Mouse (Mus musculus) hindbrain, embryonic 13.5 days (tissue): ENCODE results near the gene Tmem183a. TPM values are rescaled to one million over a fixed set of nuclear protein-coding genes. Genes with fewer than 3 reads are reported as not detected.

Experiments used
- ATAC-seq: fragments of 200-750 bp; cut with Nextera tagmentation; 2 replicates; pipeline ENCODE4 v1.8.0; 2017; ENCODE audit warnings: moderate TSS enrichment; ENCODE audit not compliant: low FRiP score
- H3K27ac ChIP-seq: fragments of 300-500 bp; sonication (generic); 2 replicates; pipeline ENCODE4 v1.5.1; 2015; ENCODE audit warnings: inconsistent platforms, mild to moderate bottlenecking, moderate library complexity
- H3K27me3 ChIP-seq: fragments of 300-500 bp; sonication (generic); 2 replicates; pipeline ENCODE4 v1.6.1; 2015; ENCODE audit warnings: mild to moderate bottlenecking, inconsistent platforms
- H3K36me3 ChIP-seq: fragments of 300-500 bp; sonication (generic); 2 replicates; pipeline ENCODE4 v1.6.1; 2015; ENCODE audit warnings: mild to moderate bottlenecking, inconsistent platforms
- H3K4me1 ChIP-seq: fragments of 300-500 bp; sonication (generic); replicated peaks from 2 replicates; pipeline ENCODE4 v1.6.1; 2015; ENCODE audit warnings: inconsistent platforms
- H3K4me2 ChIP-seq: fragments of 300-500 bp; sonication (generic); 2 replicates; pipeline ENCODE4 v1.6.1; 2015; ENCODE audit warnings: inconsistent platforms, mild to moderate bottlenecking, moderate library complexity
- H3K4me3 ChIP-seq: fragments of 300-500 bp; sonication (generic); 2 replicates; pipeline ENCODE4 v1.5.1; 2015; ENCODE audit warnings: mild to moderate bottlenecking, inconsistent platforms
- H3K9ac ChIP-seq: fragments of 300-500 bp; sonication (generic); 2 replicates; pipeline ENCODE4 v1.6.1; 2015; ENCODE audit warnings: mild to moderate bottlenecking, inconsistent platforms
- H3K9me3 ChIP-seq: fragments of 300-500 bp; sonication (generic); 2 replicates; pipeline ENCODE4 v1.6.1; 2016; ENCODE audit warnings: inconsistent platforms
- WGBS: fragments of 180-500 bp; shearing (Covaris S2); methylation state at CpG from one replicate; pipeline ENCODE4 v1.1.7; 2015; 5-methylcytosine and 5-hydroxymethylcytosine counted together
- polyA plus RNA-seq: library from polyadenylated mRNA; unstranded; fragments of >200 nt; fragmentation: Nextera tagmentation; extraction: Ambion mirVana; gene quantifications from 2 replicates; pipeline ENCODE4 v1.2.1, GENCODE M21; 2015

The Tmem183a gene
- polyA plus RNA-seq, 1 experiment from 2014 or later = 128 TPM

GRCm38 (mm10) chr1:134342781-134343310, 18.9 kb downstream of the Tmem183a start:
- H3K36me3 ChIP-seq = peaks cover 20% of the 10 kb centered on the region
- no peak for ATAC-seq
- H3K9ac ChIP-seq = 0 out of 2 replicates have a peak overlapping the region, but pooled peaks have one; percentile 15
- H3K4me1 ChIP-seq = peaks cover 33% of the 10 kb centered on the region
- 82% methylated on average over 8 of the region's 8 CpGs for WGBS
- no peaks in the 10 kb centered on the region for H3K9me3 ChIP-seq
- H3K27ac ChIP-seq = no peak overlapping the region
- peak overlapping the region; percentile 84 for H3K4me2 ChIP-seq
- H3K4me3 ChIP-seq = 0 out of 2 replicates have a peak overlapping the region, but pooled peaks have one; percentile 1
- H3K27me3 ChIP-seq = peaks cover 4% of the 10 kb centered on the region; the same call in 1 of the 2 replicates

- Histone ChIP-seq H3K4me1 (peaks cover 33% of the 10 kb centered on the region), H3K9ac (no peak overlapping the region), H3K4me3 (no peak overlapping the region), H3K27ac (no peak overlapping the region), H3K27me3 (peaks cover 4% of the 10 kb centered on the region; the same call in 1 of the 2 replicates), H3K9me3 (no peaks in the 10 kb centered on the region), H3K36me3 (peaks cover 16% of the 10 kb centered on the region), H3K4me2 (no peak overlapping the region)
- ATAC-seq = no peak
- WGBS = 79% methylated on average over 2 of the region's 2 CpGs
Measured at GRCm38 (mm10) chr1:134342278-134342664, 19.5 kb downstream of the Tmem183a start.

GRCm38 (mm10) chr1:134341641-134342277, 20.0 kb downstream of the Tmem183a start:
- Histone ChIP-seq H3K27ac (no peak overlapping the region), H3K27me3 (peaks cover 4% of the 10 kb centered on the region; the same call in 1 of the 2 replicates), H3K36me3 (peaks cover 12% of the 10 kb centered on the region), H3K4me1 (peaks cover 33% of the 10 kb centered on the region), H3K9ac (no peak overlapping the region), H3K9me3 (no peaks in the 10 kb centered on the region), H3K4me2 (no peak overlapping the region), H3K4me3 (no peak overlapping the region)
- WGBS = 78% methylated on average over 5 of the region's 5 CpGs
- no peak for ATAC-seq

GRCm38 (mm10) chr1:134339757-134340619, 21.8 kb downstream of the Tmem183a start:
- H3K36me3 ChIP-seq = no peaks in the 10 kb centered on the region
- H3K27ac ChIP-seq = no peak overlapping the region
- H3K4me1 ChIP-seq = peaks cover 37% of the 10 kb centered on the region
- 95% methylated on average over 18 of the region's 18 CpGs for WGBS
- ATAC-seq = no peak
- peaks cover 4% of the 10 kb centered on the region; the same call in 1 of the 2 replicates for H3K27me3 ChIP-seq
- no peak overlapping the region for H3K4me3 ChIP-seq
- no peak overlapping the region for H3K4me2 ChIP-seq
- H3K9me3 ChIP-seq = no peaks in the 10 kb centered on the region
- H3K9ac ChIP-seq = no peak overlapping the region

GRCm38 (mm10) chr1:134339162-134339561, 22.6 kb downstream of the Tmem183a start:
- peaks cover 34% of the 10 kb centered on the region for H3K4me1 ChIP-seq
- H3K4me2 ChIP-seq = no peak overlapping the region
- no peak overlapping the region for H3K27ac ChIP-seq
- H3K9ac ChIP-seq = no peak overlapping the region
- no peaks in the 10 kb centered on the region for H3K36me3 ChIP-seq
- 95% methylated on average over 7 of the region's 7 CpGs for WGBS
- no peaks in the 10 kb centered on the region for H3K9me3 ChIP-seq
- H3K27me3 ChIP-seq = peaks cover 4% of the 10 kb centered on the region; the same call in 1 of the 2 replicates
- no peak overlapping the region for H3K4me3 ChIP-seq
- ATAC-seq = no peak

- 88% methylated on average over 11 of the region's 11 CpGs for WGBS
- H3K4me2 ChIP-seq = no peak overlapping the region
- no peak for ATAC-seq
Measured at GRCm38 (mm10) chr1:134336958-134337710, 24.6 kb downstream of the Tmem183a start.

GRCm38 (mm10) chr1:134335924-134336810, 25.6 kb downstream of the Tmem183a start:
- peaks cover 19% of the 10 kb centered on the region for H3K4me1 ChIP-seq
- no peaks in the 10 kb centered on the region for H3K27me3 ChIP-seq
- no peak overlapping the region for H3K27ac ChIP-seq
- H3K9ac ChIP-seq = no peak overlapping the region
- H3K36me3 ChIP-seq = no peaks in the 10 kb centered on the region
- no peak overlapping the region for H3K4me3 ChIP-seq
- no peaks in the 10 kb centered on the region for H3K9me3 ChIP-seq
- no peak for ATAC-seq
- WGBS = 90% methylated on average over 12 of the region's 12 CpGs
- no peak overlapping the region for H3K4me2 ChIP-seq

More at GRCm38 (mm10) chr1:134336958-134337710, 24.6 kb downstream of the Tmem183a start:
- H3K27me3 ChIP-seq = peaks cover 4% of the 10 kb centered on the region; the same call in 1 of the 2 replicates
- H3K4me3 ChIP-seq = no peak overlapping the region
- no peaks in the 10 kb centered on the region for H3K36me3 ChIP-seq
- H3K4me1 ChIP-seq = peaks cover 23% of the 10 kb centered on the region
- H3K9ac ChIP-seq = no peak overlapping the region
- no peak overlapping the region for H3K27ac ChIP-seq
- no peaks in the 10 kb centered on the region for H3K9me3 ChIP-seq

GRCm38 (mm10) chr1:134335211-134335923, 26.4 kb downstream of the Tmem183a start:
- H3K4me1 ChIP-seq = peaks cover 19% of the 10 kb centered on the region
- no peaks in the 10 kb centered on the region for H3K9me3 ChIP-seq
- no peak overlapping the region for H3K4me2 ChIP-seq
- H3K4me3 ChIP-seq = no peak overlapping the region
- ATAC-seq = no peak
- H3K27ac ChIP-seq = no peak overlapping the region
- no peaks in the 10 kb centered on the region for H3K27me3 ChIP-seq
- no peak overlapping the region for H3K9ac ChIP-seq
- no peaks in the 10 kb centered on the region for H3K36me3 ChIP-seq
- WGBS = 80% methylated on average over 13 of the region's 13 CpGs

- Histone ChIP-seq H3K9ac (no peak overlapping the region), H3K4me1 (peaks cover 19% of the 10 kb centered on the region), H3K27ac (no peak overlapping the region), H3K9me3 (no peaks in the 10 kb centered on the region), H3K4me2 (no peak overlapping the region), H3K4me3 (no peak overlapping the region), H3K36me3 (no peaks in the 10 kb centered on the region), H3K27me3 (no peaks in the 10 kb centered on the region)
- whole genome bisulfite sequencing = 80% methylated on average over 7 of the region's 7 CpGs
- ATAC-seq = no peak
Measured at GRCm38 (mm10) chr1:134334111-134334827, 27.5 kb downstream of the Tmem183a start.

GRCm38 (mm10) chr1:134333371-134334110, 28.2 kb downstream of the Tmem183a start:
- no peak for ATAC-seq

More at GRCm38 (mm10) chr1:134333371-134334110, 28.2 kb downstream of the Tmem183a start:
- Histone ChIP-seq H3K4me2 (no peak overlapping the region), H3K4me3 (no peak overlapping the region), H3K9ac (no peak overlapping the region), H3K9me3 (no peaks in the 10 kb centered on the region), H3K4me1 (peaks cover 19% of the 10 kb centered on the region), H3K27me3 (no peaks in the 10 kb centered on the region), H3K27ac (no peak overlapping the region), H3K36me3 (no peaks in the 10 kb centered on the region)
- WGBS = 83% methylated on average over 10 of the region's 10 CpGs
